Mouse (Mus musculus): ENCODE measurements around the gene Olfr713. TPM values are rescaled to one million over a fixed set of nuclear protein-coding genes. Genes with fewer than 3 reads are reported as not detected.

Gene Olfr713
- total RNA-seq (2023; ENCODE audit: inconsistent age), result not detected in 4 replicates

DNA sequence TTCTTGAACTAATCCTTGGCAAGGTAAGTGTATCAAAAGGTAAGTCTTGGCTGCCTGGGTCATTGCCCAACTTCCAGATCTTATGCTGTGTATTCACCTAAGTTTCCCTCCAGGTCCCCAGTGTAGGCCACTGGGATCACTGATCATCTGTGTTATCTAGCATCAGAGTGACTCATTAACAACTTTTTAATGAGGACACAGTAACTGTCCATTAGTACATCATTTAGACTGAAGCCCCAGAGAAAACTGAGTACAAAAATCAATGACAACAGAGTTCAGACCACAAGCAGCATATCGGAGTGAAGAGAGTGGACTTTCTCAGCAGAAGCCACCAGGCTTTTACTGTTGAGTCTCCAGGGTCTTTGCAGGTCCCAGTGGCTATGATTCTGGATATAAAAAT, at the start of gene Olfr713:
Gene Olfr713 (plus strand): TSS at position 301 of the 400 bp plus-strand sequence.

DNA sequence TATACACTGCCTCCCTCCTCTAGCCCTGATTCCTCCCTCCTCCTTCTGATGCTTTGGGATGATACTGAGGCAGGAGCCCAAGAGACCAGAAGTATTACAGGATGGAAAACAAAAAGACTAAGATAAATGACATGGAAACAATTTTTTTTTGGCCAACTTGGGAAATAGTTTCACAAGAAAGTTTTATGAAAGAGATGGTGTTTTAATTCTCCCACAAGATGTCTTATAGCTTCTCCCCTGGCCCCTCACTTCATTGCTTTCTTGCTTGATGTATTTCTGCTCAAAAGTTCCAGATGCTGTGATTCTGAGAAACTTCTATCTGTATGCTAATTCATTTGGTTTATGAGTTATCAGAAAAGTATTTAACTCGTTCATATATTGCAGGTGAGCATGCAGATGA, 25.0 kb upstream of the Olfr713 start, which contains the start of gene Olfr2:
Gene Olfr2 (minus strand): TSS at position 101 of the 400 bp plus-strand sequence.

DNA sequence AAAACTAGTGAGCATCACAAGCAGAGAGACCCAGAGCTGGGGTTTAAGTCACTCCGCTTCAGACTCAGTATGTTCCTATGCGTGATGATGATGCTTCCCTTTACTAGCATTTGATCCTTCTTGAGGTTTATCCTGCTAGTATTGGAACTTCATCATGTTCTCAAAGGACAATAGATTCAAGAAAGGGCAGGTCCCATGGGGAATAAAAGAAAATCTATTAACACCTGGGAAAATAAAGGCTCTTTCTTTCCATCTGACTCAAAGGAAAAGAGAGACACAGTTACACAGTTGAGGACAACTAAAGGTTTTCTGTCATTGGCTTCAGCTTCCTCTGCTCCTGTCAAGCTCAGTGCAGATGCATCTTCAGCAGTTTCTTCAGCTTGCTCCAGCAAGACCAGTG, 39.7 kb downstream of the Olfr713 start, which contains the start of gene Olfr714:
Gene Olfr714 (plus strand): TSS at position 301 of the 400 bp plus-strand sequence.

Other genes starting within 250 kb of the Olfr713 start
- gene Olfr699, start 238.0 kb upstream of the Olfr713 start, total RNA-seq (2023; ENCODE audit: inconsistent age), result not detected in 4 replicates
- gene Olfr700, start 222.3 kb upstream of the Olfr713 start, total RNA-seq (2023; ENCODE audit: inconsistent age), result not detected in 4 replicates
- gene Olfr701, start 217.0 kb upstream of the Olfr713 start, total RNA-seq (2023; ENCODE audit: inconsistent age), result not detected in 4 replicates
- gene Olfr702, start 197.3 kb upstream of the Olfr713 start, total RNA-seq (2023; ENCODE audit: inconsistent age), result not detected in 4 replicates
- gene Olfr703, start 187.8 kb upstream of the Olfr713 start, total RNA-seq (2023; ENCODE audit: inconsistent age), result not detected in 4 replicates
- not detected in 4 replicates for gene Olfr704, start 168.0 kb upstream of the Olfr713 start, total RNA-seq (2023; ENCODE audit: inconsistent age)
- not detected in 4 replicates for gene Olfr705, start 154.3 kb upstream of the Olfr713 start, total RNA-seq (2023; ENCODE audit: inconsistent age)
- gene Olfr706, start 143.0 kb upstream of the Olfr713 start, total RNA-seq (2023; ENCODE audit: inconsistent age), result not detected in 4 replicates
- not detected in 4 replicates for gene Olfr707, start 129.9 kb upstream of the Olfr713 start, total RNA-seq (2023; ENCODE audit: inconsistent age)
- not detected in 4 replicates for gene Olfr1532-ps1, start 123.2 kb upstream of the Olfr713 start, total RNA-seq (2023; ENCODE audit: inconsistent age)
- gene Olfr709-ps1, start 99.0 kb upstream of the Olfr713 start, total RNA-seq (2023; ENCODE audit: inconsistent age), result 0.12 TPM in 1 of 4 replicates, not detected in the others
- gene Olfr710, start 82.9 kb upstream of the Olfr713 start, total RNA-seq (2023; ENCODE audit: inconsistent age), result not detected in 4 replicates
- gene Olfr6, start 67.2 kb upstream of the Olfr713 start, total RNA-seq (2023; ENCODE audit: inconsistent age), result not detected in 4 replicates
- not detected in 4 replicates for gene Olfr711, start 55.7 kb upstream of the Olfr713 start, total RNA-seq (2023; ENCODE audit: inconsistent age)
- gene Olfr2, start 25.1 kb upstream of the Olfr713 start, total RNA-seq (2023; ENCODE audit: inconsistent age), result not detected in 4 replicates
- not detected in 4 replicates for gene Olfr714, start 39.8 kb downstream of the Olfr713 start, total RNA-seq (2023; ENCODE audit: inconsistent age)
- not detected in 4 replicates for gene Olfr17, start 62.0 kb downstream of the Olfr713 start, total RNA-seq (2023; ENCODE audit: inconsistent age)
- not detected in 4 replicates for gene Olfr715b, start 79.2 kb downstream of the Olfr713 start, total RNA-seq (2023; ENCODE audit: inconsistent age)
- not detected in 4 replicates for gene Olfr715, start 99.9 kb downstream of the Olfr713 start, total RNA-seq (2023; ENCODE audit: inconsistent age)
- gene Olfr716, start 107.2 kb downstream of the Olfr713 start, total RNA-seq (2023; ENCODE audit: inconsistent age), result not detected in 4 replicates
- gene Nlrp14, start 135.8 kb downstream of the Olfr713 start, total RNA-seq (2023; ENCODE audit: inconsistent age), result not detected in 4 replicates
- gene Rbmxl2, start 178.3 kb downstream of the Olfr713 start, total RNA-seq (2023; ENCODE audit: inconsistent age), result not detected in 4 replicates